Mouse (Mus musculus): ENCODE results near the gene Sf3a1. TPM values are rescaled to one million over a fixed set of nuclear protein-coding genes. Genes with fewer than 3 reads are reported as not detected.

The Sf3a1 gene
- total RNA-seq, 2 experiments from 2014 or later = 73.1 to 74.1 TPM

DNA sequence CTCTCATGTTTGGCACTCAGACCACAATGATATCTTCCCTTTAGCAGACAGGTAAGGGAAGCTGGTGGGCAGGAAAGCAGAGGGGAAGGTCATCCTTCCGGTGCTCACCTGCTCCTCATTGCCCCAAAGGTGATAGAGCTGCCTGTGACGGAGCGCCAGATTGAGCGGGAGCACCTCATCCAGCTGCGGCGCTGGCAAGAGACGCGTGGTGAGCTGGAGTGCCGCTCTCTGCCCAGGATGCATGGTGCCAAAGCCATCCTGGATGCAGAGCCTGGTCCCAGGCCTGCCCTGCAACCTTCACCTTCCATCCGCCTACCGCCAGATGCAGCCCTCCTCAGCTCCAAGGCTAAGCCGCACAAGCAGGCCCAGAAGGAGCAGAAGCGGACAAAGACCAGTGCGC lies 54.4 kb downstream of the Sf3a1 start:
- DNase-seq (ENCODE audit: low spot score in 2 of 2) = no peak

DNA sequence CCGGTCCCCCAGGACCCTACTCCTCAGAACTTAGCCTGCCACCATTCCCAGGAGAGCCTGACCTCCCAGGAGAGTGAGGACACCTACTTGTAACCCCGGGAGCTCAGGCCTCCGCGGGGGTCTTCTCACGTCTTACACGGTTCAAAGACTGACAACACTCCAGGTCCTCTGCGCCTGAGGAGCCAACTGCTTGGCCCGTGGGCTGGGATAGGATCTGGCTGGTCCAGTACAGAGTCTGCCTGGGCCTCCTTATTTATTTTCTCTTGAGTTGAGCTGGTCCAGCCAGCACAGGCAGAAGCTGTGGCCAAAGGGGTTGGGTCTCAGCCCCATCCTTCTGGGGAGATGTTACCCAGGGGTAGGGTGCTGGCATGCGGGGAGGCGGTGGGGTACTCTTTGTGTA lies 54.9 kb downstream of the Sf3a1 start:
- no peak for DNase-seq (ENCODE audit: low spot score in 2 of 2)

- no peak for DNase-seq (ENCODE audit: low spot score in 2 of 2)
These were observed 56.3 kb downstream of the Sf3a1 start for GRCm38 (mm10) chr11:4216248-4217000.

DNA sequence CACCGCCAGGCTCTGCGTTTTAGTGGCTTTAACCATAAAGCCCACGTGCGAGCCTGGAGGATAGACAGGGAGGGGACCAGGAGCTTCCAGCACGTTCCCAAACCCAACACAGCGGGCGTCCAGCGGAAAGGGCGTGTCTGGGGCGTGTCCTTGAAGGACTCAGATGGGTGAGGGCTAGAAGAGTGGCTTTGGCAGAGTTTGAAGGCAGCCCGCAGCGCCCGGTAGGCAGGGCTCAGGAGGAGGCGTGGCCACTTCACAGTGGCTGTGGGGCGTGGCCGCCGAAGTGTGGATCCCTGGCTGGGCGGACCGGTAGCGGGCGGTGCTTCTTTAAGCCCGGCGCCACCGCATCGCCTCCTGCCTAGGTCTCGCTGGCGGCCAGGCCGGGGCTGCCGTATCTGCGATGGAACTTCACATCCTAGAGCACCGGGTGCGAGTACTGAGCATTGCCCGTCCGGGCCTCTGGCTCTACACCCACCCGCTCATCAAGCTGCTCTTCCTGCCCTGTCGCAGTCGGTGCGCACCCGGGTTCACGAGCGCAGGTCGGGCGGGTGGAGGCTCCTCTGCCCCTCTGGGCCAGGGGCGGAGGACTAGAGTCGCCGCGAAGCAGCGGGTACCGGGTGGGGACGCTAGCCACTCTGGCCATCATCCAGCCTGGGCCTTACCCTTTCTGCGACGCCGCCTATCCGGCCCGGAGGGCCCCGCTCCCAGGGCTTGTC lies 57.9 kb downstream of the Sf3a1 start, which contains the start of gene Castor1:
Gene Castor1, plus strand, starts transcription at position 312 of the 716 bp plus-strand sequence.
- peak; percentile 49 to 60 for DNase-seq (ENCODE audit: low spot score in 2 of 2)

DNA sequence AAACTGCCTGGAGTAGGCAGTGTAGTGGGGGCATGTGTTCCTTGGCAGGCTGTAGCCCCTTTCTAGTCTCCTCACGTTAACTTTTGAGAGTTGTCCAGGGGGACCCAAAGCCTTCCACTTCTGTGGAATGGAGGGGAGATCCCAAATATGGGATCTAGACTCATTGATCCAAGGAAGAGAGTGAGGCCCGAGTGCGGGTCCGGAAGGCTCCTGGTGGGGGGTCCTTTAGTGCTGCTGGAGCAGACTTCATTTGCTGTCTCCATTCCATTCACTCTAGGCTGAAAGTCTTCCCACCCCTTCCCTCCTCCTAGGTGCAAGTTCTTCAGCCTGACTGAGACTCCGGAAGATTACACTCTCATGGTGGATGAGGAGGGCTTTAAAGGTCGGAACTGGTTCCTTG lies 58.5 kb downstream of the Sf3a1 start:
- no peak for DNase-seq (ENCODE audit: low spot score in 2 of 2)

GRCm38 (mm10) chr11:4219317-4219751 lies 59.2 kb downstream of the Sf3a1 start:
- peak; percentile 73 to 79 for DNase-seq (ENCODE audit: low spot score in 2 of 2)

DNA sequence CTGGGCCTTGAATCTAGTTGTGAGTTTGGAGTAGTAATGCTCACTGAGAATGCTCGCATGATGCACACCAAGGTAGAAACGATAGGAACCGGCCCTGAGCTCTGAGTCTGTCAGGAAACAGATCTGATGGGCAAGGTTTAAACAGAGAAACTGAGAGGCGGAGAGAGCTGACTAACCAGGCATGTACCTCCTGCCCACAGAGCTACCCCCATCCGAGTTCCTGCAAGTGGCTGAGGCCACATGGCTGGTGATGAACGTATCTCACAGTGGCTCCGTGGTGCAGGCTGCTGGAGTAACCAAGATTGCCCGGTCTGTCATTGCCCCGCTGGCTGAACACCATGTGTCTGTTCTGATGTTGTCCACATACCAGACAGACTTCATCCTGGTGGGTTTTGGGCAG lies 59.8 kb downstream of the Sf3a1 start:
- DNase-seq (ENCODE audit: low spot score in 2 of 2) = no peak

DNA sequence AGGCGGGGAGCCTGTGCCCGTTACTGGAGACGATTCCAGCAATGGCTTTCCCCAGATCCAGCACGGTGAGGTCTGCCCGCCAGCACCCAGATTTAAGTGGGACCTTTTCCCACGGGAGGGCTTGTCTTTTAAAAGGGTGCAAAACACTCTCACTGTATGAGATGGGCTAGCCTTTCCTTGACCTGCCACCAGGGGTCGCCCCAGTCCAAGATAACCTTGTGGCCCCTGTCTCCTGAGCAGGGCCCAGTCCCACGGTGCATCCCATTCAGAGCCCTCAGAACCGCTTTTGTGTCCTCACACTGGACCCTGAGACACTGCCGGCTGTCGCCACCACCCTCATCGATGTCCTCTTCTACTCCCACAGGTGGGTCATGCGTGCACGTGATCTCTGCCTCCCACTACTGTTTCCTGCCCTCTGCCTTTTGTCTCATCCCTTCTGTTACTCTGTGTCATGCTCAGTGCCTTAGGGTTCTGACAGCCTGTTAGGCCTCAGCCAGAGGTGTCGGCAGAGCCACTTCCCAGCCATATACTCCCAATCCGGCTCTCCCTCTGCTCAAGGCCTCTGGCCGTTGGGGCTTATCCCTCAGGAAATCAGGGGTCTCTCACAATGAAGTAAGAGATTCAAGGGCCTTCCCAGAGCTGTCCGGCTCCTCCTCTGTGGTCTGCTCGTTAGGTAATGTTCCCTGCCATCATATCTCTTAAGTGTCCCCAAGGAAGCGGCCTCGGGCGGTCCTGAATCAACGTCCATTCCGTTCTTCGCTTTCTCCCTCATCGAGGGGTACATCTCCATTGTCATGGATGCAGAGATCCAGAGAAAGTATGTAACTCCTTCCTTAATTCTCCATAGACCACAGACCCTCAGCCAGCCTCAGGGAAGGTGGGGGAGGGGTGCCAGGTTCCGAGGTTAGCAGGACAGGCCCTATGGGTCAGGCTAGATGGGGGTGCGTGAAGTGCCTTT lies 60.6 kb downstream of the Sf3a1 start:
- DNase-seq (ENCODE audit: low spot score in 2 of 2) = peak; percentile 59 to 76

DNA sequence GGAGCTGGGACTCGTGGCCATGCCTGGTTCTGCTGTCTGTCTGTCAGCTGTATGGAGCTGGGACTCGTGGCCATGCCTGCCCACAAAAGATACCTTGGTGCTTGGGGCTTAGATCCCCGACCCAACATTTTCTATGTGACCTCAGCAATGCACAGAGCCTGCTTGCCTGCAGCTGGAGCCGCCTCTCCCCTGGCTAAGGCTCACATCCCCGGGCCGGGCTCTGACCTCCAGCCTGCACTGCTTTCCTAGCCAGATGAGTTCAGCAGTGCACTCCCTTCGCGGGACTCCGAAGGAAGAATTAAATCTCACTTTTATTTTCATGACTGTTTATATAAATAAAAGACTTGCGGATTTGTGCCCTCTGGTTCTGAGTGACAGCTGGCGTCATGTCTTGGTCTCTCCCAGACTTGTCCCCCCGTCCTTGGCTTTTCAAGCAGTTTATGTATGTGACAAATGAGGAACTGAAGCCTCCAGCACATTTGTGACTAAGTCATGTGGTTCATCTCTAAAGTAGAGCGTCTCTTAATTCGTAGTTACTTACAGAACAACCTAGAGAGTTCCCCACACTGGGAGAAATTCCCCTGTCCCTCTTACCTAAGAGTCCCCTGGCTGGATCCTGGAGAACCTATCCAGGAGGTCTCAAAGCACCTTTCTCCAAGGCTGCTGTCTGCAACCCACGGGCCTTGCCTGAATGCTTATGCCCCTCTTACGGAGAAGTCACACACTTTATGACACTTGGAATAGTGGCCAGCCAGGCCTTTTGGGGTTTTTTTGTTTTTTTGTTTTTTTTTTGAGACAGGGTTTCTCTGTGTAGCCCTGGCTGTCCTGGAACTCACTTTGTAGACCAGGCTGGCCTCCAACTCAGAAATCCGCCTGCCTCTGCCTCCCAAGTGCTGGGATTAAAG lies 62.1 kb downstream of the Sf3a1 start:
- DNase-seq (ENCODE audit: low spot score in 2 of 2) = no peak

DNA sequence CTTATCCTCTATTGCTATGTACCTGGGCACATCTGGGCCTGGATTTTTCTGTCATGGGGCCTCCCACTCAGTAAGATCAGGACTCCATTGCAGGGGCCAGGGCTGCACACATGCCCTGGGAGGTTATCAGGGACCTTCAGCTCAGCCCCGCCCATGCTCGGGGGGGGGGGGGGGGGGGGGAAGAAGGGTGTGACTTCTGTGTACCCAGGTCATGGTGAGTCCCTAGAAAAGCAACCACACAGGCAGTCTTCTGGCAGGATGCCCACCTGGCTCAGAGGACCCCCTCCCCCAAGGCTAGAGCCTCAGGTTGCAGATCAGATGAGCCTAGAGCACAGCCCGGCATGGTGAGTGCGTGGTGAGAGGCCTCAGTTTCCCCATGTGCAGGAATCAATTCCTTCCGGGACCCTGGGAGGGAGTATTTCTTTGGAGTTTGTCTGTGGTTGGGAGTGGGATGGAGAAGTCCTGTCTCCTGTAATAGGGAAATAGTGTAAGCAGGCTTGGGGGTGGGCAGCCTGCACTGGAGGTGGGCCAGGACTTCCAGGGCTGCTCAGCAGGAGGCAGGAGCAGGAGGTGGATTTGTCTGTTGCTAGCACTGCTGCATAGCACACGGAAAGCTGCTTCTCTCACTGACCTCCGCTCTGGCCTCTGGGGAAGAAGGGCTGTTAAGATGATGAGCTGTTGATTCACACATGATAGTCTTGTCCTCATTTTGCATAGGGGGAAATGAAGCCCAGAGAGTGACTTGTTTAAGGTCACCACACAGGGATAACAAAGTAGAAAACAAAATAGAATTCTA lies 63.4 kb downstream of the Sf3a1 start:
- no peak for DNase-seq (ENCODE audit: low spot score in 2 of 2)

- DNase-seq (ENCODE audit: low spot score in 2 of 2) = no peak
These were observed 64.1 kb downstream of the Sf3a1 start for GRCm38 (mm10) chr11:4224223-4224622.

DNA sequence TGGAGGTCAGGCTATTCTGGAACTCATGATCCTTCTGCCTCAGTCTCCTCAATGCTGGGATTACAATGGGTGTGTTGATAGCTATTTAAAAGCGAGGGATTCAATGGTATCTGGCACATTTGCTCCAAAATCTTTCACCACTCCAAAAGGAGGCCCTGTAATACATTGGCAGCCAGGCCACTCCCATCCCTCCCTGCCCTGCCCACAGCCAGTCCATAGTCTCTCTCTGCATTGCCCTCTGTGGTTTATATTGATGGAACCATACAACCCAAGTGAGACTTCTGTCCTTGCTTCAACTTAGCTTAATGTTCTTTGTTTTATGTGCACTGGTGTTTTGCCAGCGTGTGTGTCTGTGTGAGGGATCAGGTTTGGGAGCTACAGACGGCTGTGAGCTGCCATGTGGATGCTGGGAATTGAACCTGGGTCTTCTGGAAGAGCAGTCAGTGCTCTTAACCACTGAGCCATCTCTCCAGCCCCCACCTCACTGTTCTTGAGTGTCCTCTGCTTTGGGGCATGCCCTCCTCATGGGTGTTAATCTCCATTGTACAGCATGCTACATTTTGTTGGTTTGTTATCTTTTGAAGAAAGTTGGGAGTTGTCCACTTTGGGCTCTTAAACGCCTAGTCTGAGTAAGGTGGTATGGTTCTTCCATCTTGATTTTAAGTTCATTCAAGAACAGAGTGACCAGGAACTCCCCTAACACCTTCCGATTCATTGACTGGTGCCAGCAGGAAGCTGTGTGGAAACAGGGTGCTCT lies 66.6 kb downstream of the Sf3a1 start:
- DNase-seq (ENCODE audit: low spot score in 2 of 2) = no peak

GRCm38 (mm10) chr11:4228463-4228862 lies 68.3 kb downstream of the Sf3a1 start:
- DNase-seq (ENCODE audit: low spot score in 2 of 2) = no peak

- no peak for DNase-seq (ENCODE audit: low spot score in 2 of 2)
These were observed 69.7 kb downstream of the Sf3a1 start for GRCm38 (mm10) chr11:4229841-4230240.

DNA sequence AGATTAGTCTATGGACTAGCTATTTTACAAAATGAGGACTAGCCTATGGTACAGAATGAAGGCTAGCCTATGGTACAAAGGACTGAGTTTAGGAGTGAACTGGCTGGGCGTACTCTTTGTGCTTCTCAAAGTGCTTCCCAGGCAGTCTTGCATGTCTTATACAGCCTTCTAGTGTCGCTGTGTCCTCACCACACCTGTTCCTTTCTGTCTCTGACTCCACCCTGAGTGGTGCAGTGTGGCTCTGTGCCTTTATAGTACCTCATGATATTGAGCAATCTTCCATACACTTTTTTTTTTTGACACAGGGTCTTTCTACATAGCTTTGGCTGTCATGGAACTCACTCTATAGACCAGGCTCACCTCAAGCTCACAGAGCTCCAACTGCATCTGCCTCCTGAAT lies 71.3 kb downstream of the Sf3a1 start:
- DNase-seq (ENCODE audit: low spot score in 2 of 2) = no peak
